Mouse (Mus musculus) MEL (cell line): Measurements from ENCODE around the gene Fam69b. TPM values are rescaled to one million over a fixed set of nuclear protein-coding genes. Genes with fewer than 3 reads are reported as not detected.

Source experiments
- DNase-seq: peaks from one replicate; pipeline ENCODE4 v3.0.0; 2011; ENCODE audit warnings: low read depth, low spot score
- H3K27ac ChIP-seq: 2 replicates; pipeline ENCODE4 v1.5.1; 2012; ENCODE audit warnings: low read depth, mild to moderate bottlenecking, control low read depth, low read length, moderate library complexity; ENCODE audit not compliant: control insufficient read depth
- H3K27me3 ChIP-seq, 2 experiments: fragments of 150-350 bp in 1 of 2; sonication (generic) in 1 of 2; 2 replicates each; pipeline ENCODE4 v1.6.1; 2012; ENCODE audit warnings: low read length in 2 of 2, mild to moderate bottlenecking in 2 of 2, improper control_type of control experiment in 1 of 2, moderate library complexity in 1 of 2; ENCODE audit not compliant: insufficient read depth in 2 of 2, control insufficient read depth in 1 of 2
- H3K36me3 ChIP-seq, 2 experiments: 2 replicates each; pipeline ENCODE4 v1.6.1; 2012 to 2014; ENCODE audit warnings: low read length in 2 of 2, improper control_type of control experiment in 1 of 2, inconsistent platforms in 1 of 2, mild to moderate bottlenecking in 1 of 2; ENCODE audit not compliant: insufficient read depth in 2 of 2, control insufficient read depth in 1 of 2
- H3K4me1 ChIP-seq, 2 experiments: fragments of 150-350 bp in 1 of 2; sonication (generic) in 1 of 2; 2 replicates each; pipeline ENCODE4 v1.6.1; 2012; ENCODE audit warnings: low read length in 2 of 2, improper control_type of control experiment in 1 of 2, mild to moderate bottlenecking in 1 of 2; ENCODE audit not compliant: insufficient read depth in 2 of 2, control insufficient read depth in 1 of 2
- H3K4me3 ChIP-seq, 2 experiments: fragments of 150-350 bp in 1 of 2; sonication (generic) in 1 of 2; 2 replicates each; pipeline ENCODE4 v1.5.1; 2012; ENCODE audit warnings: low read depth in 2 of 2, low read length in 2 of 2, mild to moderate bottlenecking in 2 of 2, moderate library complexity in 2 of 2, control low read depth in 1 of 2, improper control_type of control experiment in 1 of 2; ENCODE audit not compliant: control insufficient read depth in 1 of 2, insufficient read depth in 1 of 2
- H3K79me2 ChIP-seq: 2 replicates; pipeline ENCODE4 v1.6.1; 2012; ENCODE audit warnings: mild to moderate bottlenecking, low read length, moderate library complexity; ENCODE audit not compliant: control insufficient read depth, poor library complexity, insufficient read depth
- H3K9ac ChIP-seq: 2 replicates; pipeline ENCODE4 v1.6.1; 2012; ENCODE audit warnings: low read depth, mild to moderate bottlenecking, control low read depth, low read length, moderate library complexity; ENCODE audit not compliant: control insufficient read depth, poor library complexity, severe bottlenecking
- H3K9me3 ChIP-seq: fragments of 150-350 bp; sonication (generic); replicated peaks from 2 replicates; pipeline ENCODE4 v1.6.1; 2012; ENCODE audit warnings: mild to moderate bottlenecking, low read length, improper control_type of control experiment, moderate library complexity; ENCODE audit not compliant: insufficient read depth
- BHLHE40 ChIP-seq: IDR thresholded peaks from 2 replicates; pipeline ENCODE4 v1.6.1; 2012; ENCODE audit warnings: low read depth, mild to moderate bottlenecking, inconsistent platforms, low read length, improper control_type of control experiment, borderline replicate concordance
- CHD1 ChIP-seq: IDR thresholded peaks from 2 replicates; pipeline ENCODE4 v1.6.1; 2012; ENCODE audit warnings: low read depth, mild to moderate bottlenecking, inconsistent platforms, low read length, improper control_type of control experiment
- CTCF ChIP-seq, 3 experiments: IDR thresholded peaks in 2 of 3; conservative IDR thresholded peaks in 1 of 3; 2 replicates each; pipeline ENCODE4 v1.5.1; 2011 to 2012; ENCODE audit warnings: low read length in 3 of 3, low read depth in 2 of 3, mild to moderate bottlenecking in 2 of 3, improper control_type of control experiment in 1 of 3, inconsistent platforms in 1 of 3, mixed read lengths in 1 of 3, moderate library complexity in 1 of 3; ENCODE audit not compliant: control insufficient read depth in 1 of 3, insufficient read depth in 1 of 3, poor library complexity in 1 of 3, severe bottlenecking in 1 of 3
- ELF1 ChIP-seq: IDR thresholded peaks from 2 replicates; pipeline ENCODE4 v1.6.1; 2014; ENCODE audit warnings: low read depth, mild to moderate bottlenecking, inconsistent platforms, low read length, improper control_type of control experiment, moderate library complexity
- EP300 ChIP-seq, 2 experiments: IDR thresholded peaks; 2 replicates each; pipeline ENCODE4 v1.6.1; 2011; ENCODE audit warnings: improper control_type of control experiment in 2 of 2, low read length in 2 of 2, low read depth in 1 of 2, mild to moderate bottlenecking in 1 of 2
- ETS1 ChIP-seq: IDR thresholded peaks from 2 replicates; pipeline ENCODE4 v1.6.1; 2012; ENCODE audit warnings: low read depth, mild to moderate bottlenecking, inconsistent platforms, low read length, improper control_type of control experiment, moderate library complexity
- GABPA ChIP-seq: IDR thresholded peaks from 2 replicates; pipeline ENCODE4 v1.6.1; 2012; ENCODE audit warnings: low read depth, mild to moderate bottlenecking, inconsistent platforms, low read length, improper control_type of control experiment, moderate library complexity
- GATA1 ChIP-seq: IDR thresholded peaks from 2 replicates; pipeline ENCODE4 v1.6.1; 2011; ENCODE audit warnings: low read depth, low read length, improper control_type of control experiment
- KAT2A ChIP-seq: conservative IDR thresholded peaks from 2 replicates; pipeline ENCODE4 v1.6.1; 2012; ENCODE audit warnings: low read depth, low read length, improper control_type of control experiment, inconsistent platforms
- MAFK ChIP-seq: IDR thresholded peaks from 2 replicates; pipeline ENCODE4 v1.6.1; 2011; ENCODE audit warnings: low read depth, mild to moderate bottlenecking, low read length, improper control_type of control experiment, borderline replicate concordance
- MAX ChIP-seq: IDR thresholded peaks from 2 replicates; pipeline ENCODE4 v1.6.1; 2011; ENCODE audit warnings: low read length, improper control_type of control experiment
- MAZ ChIP-seq: IDR thresholded peaks from 2 replicates; pipeline ENCODE4 v1.6.1; 2012; ENCODE audit warnings: low read depth, mild to moderate bottlenecking, inconsistent platforms, low read length, improper control_type of control experiment
- MXI1 ChIP-seq: IDR thresholded peaks from 2 replicates; pipeline ENCODE4 v1.6.1; 2011; ENCODE audit warnings: mild to moderate bottlenecking, low read depth, low read length, improper control_type of control experiment
- MYC ChIP-seq: IDR thresholded peaks from 2 replicates; pipeline ENCODE4 v1.6.1; 2011; ENCODE audit warnings: low read depth, mild to moderate bottlenecking, low read length, improper control_type of control experiment, moderate library complexity
- NELFE ChIP-seq: IDR thresholded peaks from 2 replicates; pipeline ENCODE4 v1.6.1; 2011; ENCODE audit warnings: low read depth, low read length, improper control_type of control experiment
- NRF1 ChIP-seq: IDR thresholded peaks from 2 replicates; pipeline ENCODE4 v1.6.1; 2014; ENCODE audit warnings: low read depth, mild to moderate bottlenecking, inconsistent platforms, low read length, improper control_type of control experiment, moderate library complexity; ENCODE audit not compliant: poor library complexity, insufficient read depth, severe bottlenecking
- POLR2A ChIP-seq, 2 experiments: IDR thresholded peaks; 2 replicates each; pipeline ENCODE4 v1.6.1; 2011 to 2012; ENCODE audit warnings: low read length in 2 of 2, mild to moderate bottlenecking in 2 of 2, control low read depth in 1 of 2, improper control_type of control experiment in 1 of 2, low read depth in 1 of 2, moderate library complexity in 1 of 2; ENCODE audit not compliant: control insufficient read depth in 1 of 2, insufficient read depth in 1 of 2, poor library complexity in 1 of 2
- RCOR1 ChIP-seq: IDR thresholded peaks from 2 replicates; pipeline ENCODE4 v1.6.1; 2012; ENCODE audit warnings: low read depth, mild to moderate bottlenecking, inconsistent platforms, low read length, improper control_type of control experiment
- SMC3 ChIP-seq: IDR thresholded peaks from 2 replicates; pipeline ENCODE4 v1.6.1; 2011; ENCODE audit warnings: low read depth, low read length, improper control_type of control experiment
- TAL1 ChIP-seq: IDR thresholded peaks from 2 replicates; pipeline ENCODE4 v1.6.1; 2012; ENCODE audit warnings: mild to moderate bottlenecking, inconsistent platforms, low read length, moderate library complexity, mixed read lengths
- TBP ChIP-seq: IDR thresholded peaks from 2 replicates; pipeline ENCODE4 v1.8.0; 2011; ENCODE audit warnings: low read depth, low read length, improper control_type of control experiment
- TCF12 ChIP-seq: IDR thresholded peaks from 2 replicates; pipeline ENCODE4 v1.6.1; 2014; ENCODE audit warnings: low read depth, mild to moderate bottlenecking, inconsistent platforms, low read length, improper control_type of control experiment, moderate library complexity
- UBTF ChIP-seq: IDR thresholded peaks from 2 replicates; pipeline ENCODE4 v1.6.1; 2012; ENCODE audit warnings: low read depth, mild to moderate bottlenecking, inconsistent platforms, low read length, improper control_type of control experiment, moderate library complexity, borderline replicate concordance; ENCODE audit not compliant: insufficient read depth
- polyA plus RNA-seq, 2 experiments: library from polyadenylated mRNA; stranded (reverse) in 1 of 2; unstranded in 1 of 2; fragments of >175 nt in 1 of 2; fragments of >200 nt in 1 of 2; gene quantifications; 2 replicates each; pipeline versions ENCODE4 v1.2.1 to v1.2.4; 2012; ENCODE audit warnings: low replicate concordance in 2 of 2, low read depth in 1 of 2; ENCODE audit not compliant: insufficient read length in 2 of 2, insufficient read depth in 1 of 2, missing spikeins in 1 of 2
- total RNA-seq: library from RNA; depleted of rRNA; stranded (reverse); fragments of 300-350 nt; gene quantifications from 2 replicates; pipeline ENCODE4 v1.2.3, GENCODE M21; 2012

Gene Fam69b
- total and polyA plus RNA-seq, 3 experiments, result 0.42 to 0.67 TPM; not detected in 1

- TF ChIP-seq MXI1 (peak; percentile 84), MAFK (no peak), NELFE (peak; percentile 98), RCOR1 (peak; percentile 5; the same call in 1 of the 2 replicates), BHLHE40 (no peak), TCF12 (peak; percentile 78), MAX (peak; percentile 67), KAT2A (peak; percentile 74), UBTF (no peak), POLR2A (IDR thresholded peaks at IDR 0.05; ENCODE audit: control insufficient read depth in 1 of 2, insufficient read depth in 1 of 2, low read depth in 1 of 2, low read length in 2 of 2, poor library complexity in 1 of 2) (peak; percentile 92 to 97), CTCF (IDR thresholded peaks at IDR 0.05 in 2 of 3, conservative IDR thresholded peaks at IDR 0.05 in 1 of 3; ENCODE audit: control insufficient read depth in 1 of 3, insufficient read depth in 1 of 3, low read depth in 2 of 3, low read length in 3 of 3, poor library complexity in 1 of 3, severe bottlenecking in 1 of 3) (peak; percentile 77 to 97 (median 97)), GABPA (no peak), SMC3 (no peak), ELF1 (peak; percentile 61), CHD1 (no peak; the same call in 1 of the 2 replicates)
Measured at GRCm38 (mm10) chr2:26639838-26640830, 11.9 kb downstream of the Fam69b start (continued).

DNA sequence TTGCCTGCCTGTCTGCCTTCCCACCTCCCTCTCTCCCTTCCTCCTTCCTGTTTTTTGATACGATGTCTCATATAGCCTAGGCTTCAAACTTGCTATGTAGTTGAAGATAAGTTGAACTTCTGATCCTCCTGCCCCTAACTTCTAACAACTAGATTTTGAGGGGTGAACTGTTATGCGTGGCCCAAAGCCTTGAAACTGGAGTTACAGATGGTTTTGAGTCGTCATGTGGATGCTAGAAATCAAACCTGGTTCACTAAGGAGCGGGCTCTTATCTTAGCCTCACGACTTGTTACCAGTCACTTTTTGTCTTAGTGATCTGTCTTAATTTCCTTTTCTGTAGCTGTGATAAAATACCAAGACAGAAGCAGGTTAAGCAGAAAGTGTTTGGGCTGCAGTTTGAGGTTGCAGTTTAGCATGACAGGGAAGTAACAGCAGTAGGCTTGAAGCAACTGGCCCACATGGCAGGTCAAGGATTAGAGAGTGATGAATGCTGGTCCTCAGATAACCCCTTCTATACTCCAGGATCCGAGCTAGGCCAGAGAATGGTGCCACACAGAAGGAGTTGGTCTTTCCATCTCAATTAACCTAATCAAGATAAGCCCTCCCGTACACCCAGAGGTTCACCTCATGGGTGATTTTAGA is 12.9 kb downstream of the Fam69b start:
- H3K27ac ChIP-seq, result peak overlapping the region; percentile 80
- H3K36me3 ChIP-seq, result peaks cover 14 to 17% of the 10 kb centered on the region in 2 experiments
- no peaks in the 10 kb centered on the region for H3K9me3 ChIP-seq
- no peaks in the 10 kb centered on the region for H3K27me3 ChIP-seq
- TF ChIP-seq MAZ (no peak), RCOR1 (peak; percentile 65; the same call in 1 of the 2 replicates), EP300 (IDR thresholded peaks at IDR 0.05; ENCODE audit: low read depth in 1 of 2, low read length in 2 of 2) (peak in 1 of 2 experiments; percentile 42; a peak in 1 of 4 replicates), TBP (0 out of 2 replicates have a peak, but pooled peaks have one; percentile 2), TCF12 (0 out of 2 replicates have a peak, but pooled peaks have one; percentile 36), GATA1 (peak; percentile 46; the same call in 1 of the 2 replicates), MYC (0 out of 2 replicates have a peak, but pooled peaks have one; percentile 51), MAFK (no peak), ETS1 (peak; percentile 41; the same call in 1 of the 2 replicates), NRF1 (no peak), POLR2A (IDR thresholded peaks at IDR 0.05; ENCODE audit: control insufficient read depth in 1 of 2, insufficient read depth in 1 of 2, low read depth in 1 of 2, low read length in 2 of 2, poor library complexity in 1 of 2) (peak in 1 of 2 experiments; percentile 21; a peak in 1 of 4 replicates), TAL1 (no peak)
- H3K79me2 ChIP-seq, result peaks cover 25% of the 10 kb centered on the region
- peak overlapping the region; percentile 49 to 98; a peak in 3 of 4 replicates for H3K4me3 ChIP-seq
- peak; percentile 77 for DNase-seq
- peaks cover 0 to 27% of the 10 kb centered on the region in 2 experiments; a peak in 2 of 4 replicates for H3K4me1 ChIP-seq
- peak overlapping the region; percentile 83 for H3K9ac ChIP-seq
